Mouse (Mus musculus) megakaryocyte, adult 5-6 weeks (primary cell): ENCODE results near the gene Prr32. TPM values are rescaled to one million over a fixed set of nuclear protein-coding genes. Genes with fewer than 3 reads are reported as not detected.

Experiments
- ATAC-seq: 2 replicates; pipeline ENCODE4 v1.8.0; 2016; ENCODE audit warnings: mild to moderate bottlenecking, inconsistent platforms; ENCODE audit not compliant: poor library complexity, severe bottlenecking
- total RNA-seq, 2 experiments: library from RNA; stranded (forward) in 1 of 2; stranded (reverse) in 1 of 2; fragments of 153-499, 151-499 nt in 1 of 2; fragments of 221-1000, 200-1000 nt in 1 of 2; gene quantifications; 2 replicates each; pipeline versions ENCODE4 v1.2.3 to v1.2.4; 2015 to 2017

Prr32 gene
- not detected in 2 replicates for total RNA-seq (2015)
- not detected in 2 replicates for total RNA-seq (2017)

- no peak for ATAC-seq
Measured at GRCm38 (mm10) chrX:45090604-45091003, at the start of gene Prr32. TSS of gene Prr32 (plus strand) at chrX:45090904.
